Mouse (Mus musculus): ENCODE results near the gene Gm47969. TPM values are rescaled to one million over a fixed set of nuclear protein-coding genes. Genes with fewer than 3 reads are reported as not detected.
"Not testable (repeated sequence)": the region's sequence is repeated elsewhere in the genome, so short reads cannot be mapped to it uniquely, and the experiment has no call there.

Gm47969 gene
- not detected in 2 replicates for total RNA-seq (2014; rRNA removed)
- not detected in 2 replicates for polyA plus RNA-seq (2015; fragmentation: Nextera tagmentation; extraction: Ambion mirVana)

DNA sequence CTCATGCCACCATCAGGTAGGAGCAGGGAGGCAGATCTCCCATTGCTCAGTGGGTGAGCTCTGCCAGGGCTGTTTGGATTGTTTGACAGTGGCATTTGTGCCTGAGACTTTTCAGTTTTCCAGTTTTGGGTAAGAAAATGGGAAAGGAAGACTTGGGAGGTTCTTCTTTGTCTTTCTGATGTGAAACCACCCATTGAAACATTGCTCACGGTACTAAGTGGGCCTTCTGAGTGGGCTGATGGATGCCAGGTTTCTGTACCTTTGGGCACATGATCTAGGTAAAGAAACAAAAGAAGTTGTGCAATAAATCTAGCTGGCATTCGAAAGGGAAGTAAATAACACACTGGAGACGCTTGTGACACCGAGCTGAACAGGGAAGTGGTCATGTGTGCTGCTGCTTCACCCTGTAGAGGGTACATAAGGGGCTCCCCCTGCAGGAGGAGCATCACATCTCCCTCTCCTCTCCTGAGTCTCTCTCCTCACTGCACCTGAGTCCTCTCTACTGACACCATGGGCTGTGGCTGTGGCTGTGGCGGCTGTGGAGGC, at the start of gene Gm47969:
Gene Gm47969, plus strand, starts transcription at position 51 of the 546 bp plus-strand sequence.
- Histone ChIP-seq H3K9ac (replicated peaks; ENCODE audit: low read length, poor library complexity, severe bottlenecking) (no peak within 1 kb of the TSS), H3K36me3 (ENCODE audit: insufficient read depth, low read length) (no peaks in the 10 kb centered on the region), H3K9me3 (ENCODE audit: low read length) (no peaks in the 10 kb centered on the region), H3K27ac (ENCODE audit: low read depth, low read length) (no peak within 1 kb of the TSS), H3K4me3 (ENCODE audit: low read depth, low read length) (no peak within 1 kb of the TSS), H3K4me1 (ENCODE audit: insufficient read depth, low read length) (no peaks in the 10 kb centered on the region), H3K4me2 (ENCODE audit: low read depth, low read length, poor library complexity, severe bottlenecking) (no peak within 1 kb of the TSS), H3K27me3 (ENCODE audit: insufficient read depth, low read length) (no peaks in the 10 kb centered on the region)
- no peak for ATAC-seq (ENCODE audit: low FRiP score)
- 92% methylated on average over 5 of the region's 5 CpGs for WGBS
- DNase-seq (ENCODE audit: low spot score): no peak
- no peak for TF ChIP-seq CTCF (IDR thresholded peaks at IDR 0.05)

DNA sequence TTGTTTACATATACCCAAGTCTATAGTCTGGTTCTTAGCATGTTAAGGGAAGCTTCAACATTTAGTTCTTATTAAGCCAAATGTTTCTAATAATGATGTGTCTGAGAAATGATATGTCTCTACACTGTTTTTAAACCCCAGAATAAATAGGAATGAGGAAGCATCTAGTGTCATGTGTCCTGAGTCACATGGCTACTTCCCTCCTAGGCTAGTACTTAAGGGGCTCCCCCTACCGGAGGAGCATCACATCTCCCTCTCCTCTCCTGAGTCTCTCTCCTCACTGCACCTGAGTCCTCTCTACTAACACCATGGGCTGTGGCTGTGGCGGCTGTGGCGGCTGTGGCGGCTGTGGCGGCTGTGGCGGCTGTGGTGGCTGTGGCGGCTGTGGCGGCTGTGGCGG, 44.4 kb upstream of the Gm47969 start, which contains the start of gene Gm47959:
Gene Gm47959, plus strand, starts transcription at position 243 of the 400 bp plus-strand sequence.
- DNase-seq (ENCODE audit: low spot score); H3K9me3 ChIP-seq (ENCODE audit: low read length); H3K9ac ChIP-seq (replicated peaks; ENCODE audit: low read length, poor library complexity, severe bottlenecking); H3K4me1 ChIP-seq (ENCODE audit: insufficient read depth, low read length); H3K4me3 ChIP-seq (ENCODE audit: low read depth, low read length); H3K27ac ChIP-seq (ENCODE audit: low read depth, low read length); ATAC-seq (ENCODE audit: low FRiP score); H3K4me2 ChIP-seq (ENCODE audit: low read depth, low read length, poor library complexity, severe bottlenecking); H3K36me3 ChIP-seq (ENCODE audit: insufficient read depth, low read length); H3K27me3 ChIP-seq (ENCODE audit: insufficient read depth, low read length): not testable (repeated sequence)
- WGBS: 97% methylated on average over 7 of the region's 9 CpGs

DNA sequence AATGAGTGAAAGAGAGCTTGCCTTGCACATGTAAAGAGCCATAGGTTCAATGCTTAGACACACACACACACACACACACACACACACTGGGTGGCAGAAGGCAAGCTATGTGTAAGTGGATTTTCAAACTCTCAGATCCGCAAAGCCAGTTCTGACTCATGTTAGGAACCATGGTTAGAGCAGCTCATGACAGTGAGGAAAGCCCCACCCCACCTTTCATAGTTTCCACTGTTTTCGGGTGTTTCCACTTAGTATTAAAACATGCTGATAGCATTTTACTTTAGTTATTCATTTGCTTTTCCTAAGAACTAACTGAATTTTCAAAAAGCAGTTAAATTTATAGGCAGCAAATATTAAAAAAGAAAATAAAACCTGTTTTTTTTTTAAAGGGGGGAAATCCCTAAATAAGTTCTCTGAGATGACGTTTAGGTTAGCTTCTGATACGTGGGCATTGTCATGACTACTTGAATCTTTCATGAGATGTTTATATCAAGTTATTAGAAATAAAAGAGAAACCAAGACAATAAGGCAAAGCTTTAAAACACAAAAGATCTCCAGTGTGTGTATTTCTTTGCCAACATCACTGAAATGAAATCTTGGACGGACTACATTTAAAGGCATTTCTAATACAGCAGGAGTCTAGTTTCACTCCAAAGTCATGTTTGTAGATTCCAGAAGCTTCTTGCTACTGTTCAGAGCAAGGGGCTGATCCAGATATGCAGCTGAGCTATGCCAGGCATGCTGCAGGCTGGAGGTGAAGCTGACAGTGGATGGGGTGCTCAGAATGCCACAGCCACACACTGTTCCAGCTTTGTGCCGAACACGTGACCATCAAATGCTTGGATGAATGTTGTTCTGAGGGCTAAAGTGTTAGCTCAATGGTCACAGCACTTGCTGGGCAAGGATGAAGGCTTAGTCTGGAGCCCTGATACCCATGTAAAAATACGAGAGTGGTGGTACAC, 38.2 kb upstream of the Gm47969 start:
- H3K4me3 ChIP-seq (ENCODE audit: low read depth, low read length): no peak overlapping the region
- 82% methylated on average over 8 of the region's 8 CpGs for WGBS
- H3K36me3 ChIP-seq (ENCODE audit: insufficient read depth, low read length): no peaks in the 10 kb centered on the region
- H3K4me1 ChIP-seq (ENCODE audit: insufficient read depth, low read length): no peaks in the 10 kb centered on the region
- no peak for DNase-seq (ENCODE audit: low spot score)
- H3K9me3 ChIP-seq (ENCODE audit: low read length): no peaks in the 10 kb centered on the region
- H3K9ac ChIP-seq (replicated peaks; ENCODE audit: low read length, poor library complexity, severe bottlenecking): no peak overlapping the region
- TF ChIP-seq CTCF (IDR thresholded peaks at IDR 0.05): no peak
- H3K27me3 ChIP-seq (ENCODE audit: insufficient read depth, low read length): no peaks in the 10 kb centered on the region
- H3K4me2 ChIP-seq (ENCODE audit: low read depth, low read length, poor library complexity, severe bottlenecking): no peak overlapping the region
- ATAC-seq (ENCODE audit: low FRiP score): no peak
- H3K27ac ChIP-seq (ENCODE audit: low read depth, low read length): no peak overlapping the region

DNA sequence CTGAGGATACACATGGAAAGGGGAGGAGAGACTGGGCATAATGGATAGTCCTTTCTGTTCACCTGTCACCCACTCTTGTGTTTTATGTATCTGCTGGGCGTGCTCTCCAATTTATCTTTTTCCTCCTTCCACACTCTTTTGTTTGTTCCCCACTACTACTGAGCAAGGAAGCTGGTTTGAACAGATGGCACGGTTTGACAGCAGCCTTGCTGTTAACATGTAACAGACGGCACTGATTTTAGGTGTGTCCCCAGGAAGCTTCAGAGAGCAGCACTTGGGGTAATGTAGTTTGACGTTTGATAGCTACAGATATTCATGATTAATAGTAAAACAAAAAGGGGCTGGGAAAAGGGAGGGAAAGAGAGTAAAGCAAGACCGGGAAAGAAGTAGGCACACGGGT, 37.3 kb upstream of the Gm47969 start:
- no peak overlapping the region for H3K4me2 ChIP-seq (ENCODE audit: low read depth, low read length, poor library complexity, severe bottlenecking)
- H3K9ac ChIP-seq (replicated peaks; ENCODE audit: low read length, poor library complexity, severe bottlenecking): no peak overlapping the region
- no peak overlapping the region for H3K27ac ChIP-seq (ENCODE audit: low read depth, low read length)
- H3K4me3 ChIP-seq (ENCODE audit: low read depth, low read length): no peak overlapping the region
- H3K27me3 ChIP-seq (ENCODE audit: insufficient read depth, low read length): no peaks in the 10 kb centered on the region
- WGBS: 81% methylated on average over 6 of the region's 6 CpGs
- DNase-seq (ENCODE audit: low spot score): peak; percentile 9
- no peak for ATAC-seq (ENCODE audit: low FRiP score)
- no peak for TF ChIP-seq CTCF (IDR thresholded peaks at IDR 0.05)
- H3K9me3 ChIP-seq (ENCODE audit: low read length): no peaks in the 10 kb centered on the region
- no peaks in the 10 kb centered on the region for H3K4me1 ChIP-seq (ENCODE audit: insufficient read depth, low read length)
- no peaks in the 10 kb centered on the region for H3K36me3 ChIP-seq (ENCODE audit: insufficient read depth, low read length)

DNA sequence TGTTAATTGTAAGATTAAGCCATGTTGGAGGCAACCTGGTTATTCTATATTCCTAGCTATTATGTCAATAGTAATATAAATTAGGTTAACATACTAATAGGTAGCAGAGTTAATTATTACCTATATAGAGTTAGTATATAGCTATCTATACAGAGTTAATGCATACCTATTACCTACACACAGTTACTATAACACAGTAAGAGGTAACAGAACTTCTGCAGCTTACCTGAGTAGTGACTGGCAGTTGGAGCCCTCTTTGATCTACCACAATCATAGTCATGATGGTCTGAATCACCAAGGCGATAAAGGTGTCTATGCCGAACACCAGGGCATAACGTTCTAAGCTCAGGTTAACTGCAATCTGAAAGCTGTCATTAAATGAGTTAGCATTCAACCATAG, 30.3 kb upstream of the Gm47969 start:
- no peak overlapping the region for H3K4me2 ChIP-seq (ENCODE audit: low read depth, low read length, poor library complexity, severe bottlenecking)
- WGBS: 93% methylated on average over 3 of the region's 3 CpGs

DNA sequence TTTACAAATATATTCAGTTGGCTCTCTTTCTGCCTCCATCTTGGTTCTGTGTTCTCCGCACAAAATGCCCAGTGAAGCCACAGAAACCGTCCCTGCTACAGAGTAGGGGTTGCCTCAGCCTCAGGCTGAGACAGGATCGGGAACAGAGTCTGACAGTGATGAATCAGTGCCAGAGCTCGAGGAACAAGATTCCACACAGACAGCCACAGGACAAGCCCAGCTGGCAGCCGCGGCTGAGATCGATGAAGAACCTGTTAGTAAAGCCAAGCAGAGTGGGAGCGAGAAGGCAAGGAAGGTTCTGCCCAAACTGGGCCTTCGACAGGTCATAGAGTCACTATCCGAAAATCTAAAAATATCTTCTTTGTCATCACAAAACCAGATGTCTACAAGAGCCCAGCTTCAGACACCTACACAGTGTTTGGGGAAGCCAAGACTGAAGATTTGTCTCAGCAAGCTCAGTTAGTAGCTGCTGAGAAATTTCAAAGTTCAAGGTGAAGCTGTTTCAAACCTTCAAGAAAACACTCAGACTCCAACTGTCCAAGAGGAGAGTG, 29.3 kb upstream of the Gm47969 start:
- no peak overlapping the region for H3K9ac ChIP-seq (replicated peaks; ENCODE audit: low read length, poor library complexity, severe bottlenecking)
- no peaks in the 10 kb centered on the region for H3K9me3 ChIP-seq (ENCODE audit: low read length)
- H3K4me2 ChIP-seq (ENCODE audit: low read depth, low read length, poor library complexity, severe bottlenecking): no peak overlapping the region
- no peaks in the 10 kb centered on the region for H3K4me1 ChIP-seq (ENCODE audit: insufficient read depth, low read length)
- H3K27ac ChIP-seq (ENCODE audit: low read depth, low read length): no peak overlapping the region
- no peaks in the 10 kb centered on the region for H3K27me3 ChIP-seq (ENCODE audit: insufficient read depth, low read length)
- no peak for ATAC-seq (ENCODE audit: low FRiP score)
- 92% methylated on average over 10 of the region's 10 CpGs for WGBS
- H3K4me3 ChIP-seq (ENCODE audit: low read depth, low read length): no peak overlapping the region
- no peaks in the 10 kb centered on the region for H3K36me3 ChIP-seq (ENCODE audit: insufficient read depth, low read length)
- DNase-seq (ENCODE audit: low spot score): no peak
- TF ChIP-seq CTCF (IDR thresholded peaks at IDR 0.05): no peak

More for the DNA sequence above, 30.3 kb upstream of the Gm47969 start:
- Histone ChIP-seq H3K36me3 (ENCODE audit: insufficient read depth, low read length) (no peaks in the 10 kb centered on the region), H3K9me3 (ENCODE audit: low read length) (no peaks in the 10 kb centered on the region), H3K27ac (ENCODE audit: low read depth, low read length) (no peak overlapping the region), H3K4me3 (ENCODE audit: low read depth, low read length) (no peak overlapping the region), H3K9ac (replicated peaks; ENCODE audit: low read length, poor library complexity, severe bottlenecking) (no peak overlapping the region), H3K27me3 (ENCODE audit: insufficient read depth, low read length) (no peaks in the 10 kb centered on the region), H3K4me1 (ENCODE audit: insufficient read depth, low read length) (no peaks in the 10 kb centered on the region)
- no peak for TF ChIP-seq CTCF (IDR thresholded peaks at IDR 0.05)
- DNase-seq (ENCODE audit: low spot score) (no peak), ATAC-seq (ENCODE audit: low FRiP score) (no peak)

All from midbrain, postnatal 0 days (tissue).